Mouse (Mus musculus) spleen, postnatal 36 days (tissue): ENCODE data around the gene Kcnh1.

Source experiments
- DNase-seq, 2 experiments: peaks; one replicate each; pipeline ENCODE4 v3.0.0; 2022; ENCODE audit warnings: low spot score in 2 of 2, mixed read lengths in 1 of 2

Kcnh1 gene

DNA sequence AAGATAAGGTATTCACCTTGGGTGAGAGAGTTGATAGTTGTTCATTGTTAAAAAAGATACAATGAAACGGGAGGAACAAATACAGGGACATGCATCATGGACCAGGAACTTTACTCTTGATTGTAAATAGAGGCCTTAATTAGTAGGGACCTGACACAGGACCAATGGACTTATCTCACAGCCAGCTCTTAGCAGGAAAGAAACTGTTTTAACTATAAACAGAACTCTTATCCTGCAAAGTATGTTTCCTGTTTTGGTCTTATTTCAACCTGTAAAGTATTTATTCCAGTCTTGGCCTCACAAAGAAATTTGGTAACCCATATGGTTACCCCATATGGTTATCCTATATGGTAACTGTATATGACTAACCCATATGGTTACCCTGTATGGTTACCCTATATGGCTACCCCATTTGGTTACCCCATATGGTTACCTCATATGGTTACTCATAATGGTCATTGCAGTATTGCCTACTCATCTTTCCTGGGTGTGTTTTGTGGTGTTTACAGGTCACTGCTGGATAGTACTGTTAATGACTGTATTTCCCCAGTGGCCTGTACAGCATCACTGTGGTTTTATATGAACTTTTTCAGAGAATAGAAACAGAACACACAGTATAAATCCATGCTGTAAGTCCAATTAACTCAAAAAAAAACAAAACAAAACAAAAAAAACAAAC is 125.0 kb downstream of the Kcnh1 start:
- no peak for DNase-seq

GRCm38 (mm10) chr1:192324223-192324622 is 133.6 kb downstream of the Kcnh1 start:
- no peak for DNase-seq

GRCm38 (mm10) chr1:192327052-192327451 is 136.5 kb downstream of the Kcnh1 start:
- no peak for DNase-seq

DNA sequence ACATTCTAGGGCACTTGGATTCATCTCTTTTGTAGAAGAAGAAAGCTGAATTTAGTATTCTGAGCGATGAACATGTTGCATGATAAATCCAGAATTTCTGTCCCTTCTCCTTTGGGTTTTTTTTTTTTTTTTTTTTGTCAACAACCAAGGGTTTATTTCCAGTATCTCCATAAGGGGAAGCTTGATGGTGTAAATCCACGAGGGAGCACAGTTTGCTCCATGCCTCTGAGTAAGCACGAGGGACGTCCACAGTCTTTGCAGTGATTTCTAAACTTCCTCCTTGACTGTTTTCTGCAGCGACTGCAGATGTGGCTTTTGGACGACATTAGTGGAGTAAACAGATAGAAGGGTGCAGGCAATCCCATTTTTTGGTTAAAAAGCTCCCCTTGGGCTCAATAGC is 140.6 kb downstream of the Kcnh1 start:
- DNase-seq, result no peak

GRCm38 (mm10) chr1:192336029-192336428 is 145.5 kb downstream of the Kcnh1 start:
- DNase-seq, result no peak

- no peak for DNase-seq
Observed at GRCm38 (mm10) chr1:192339361-192340077, 148.9 kb downstream of the Kcnh1 start.

DNA sequence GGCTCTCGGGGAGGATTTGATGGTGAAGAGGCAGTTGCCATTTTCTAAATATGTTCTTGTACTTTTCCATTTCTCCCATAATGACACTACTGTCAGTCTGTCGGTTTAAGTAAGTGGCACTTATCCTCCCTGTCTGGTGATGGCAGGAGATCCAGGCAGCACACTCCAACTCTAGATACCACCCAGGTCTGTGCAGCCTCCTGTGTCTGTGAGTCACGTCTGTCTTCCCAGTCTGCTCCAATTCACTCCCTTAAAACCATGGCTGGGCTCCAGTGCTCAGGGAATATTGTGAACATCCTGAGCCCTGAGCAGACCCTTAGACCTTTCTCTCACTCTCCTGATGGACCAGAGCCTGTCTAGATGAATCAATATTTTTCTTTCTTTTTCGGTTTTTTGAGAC is 151.2 kb downstream of the Kcnh1 start:
- DNase-seq, result no peak

- DNase-seq, result no peak
Observed at GRCm38 (mm10) chr1:192343996-192344395, 153.4 kb downstream of the Kcnh1 start.

DNA sequence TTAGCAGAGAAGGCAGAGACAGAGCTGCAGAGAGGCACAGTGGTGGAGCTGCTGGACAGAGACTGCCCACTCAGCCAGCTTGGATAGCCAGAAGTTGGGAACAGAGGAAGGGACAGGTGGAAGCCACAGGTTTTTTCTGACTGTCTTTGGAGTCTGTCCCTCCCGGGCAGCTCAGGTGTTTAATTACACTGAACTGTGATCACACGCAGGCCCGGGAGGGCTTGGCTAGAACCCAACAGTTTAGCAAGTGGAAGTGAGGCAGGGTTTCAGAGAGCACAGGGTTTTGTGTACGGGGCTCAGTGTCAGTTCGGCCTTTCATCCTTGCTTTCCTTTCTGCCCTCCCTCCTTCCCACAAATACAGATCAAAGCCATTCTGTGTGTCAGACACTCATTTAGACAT is 156.8 kb downstream of the Kcnh1 start:
- no peak for DNase-seq

DNA sequence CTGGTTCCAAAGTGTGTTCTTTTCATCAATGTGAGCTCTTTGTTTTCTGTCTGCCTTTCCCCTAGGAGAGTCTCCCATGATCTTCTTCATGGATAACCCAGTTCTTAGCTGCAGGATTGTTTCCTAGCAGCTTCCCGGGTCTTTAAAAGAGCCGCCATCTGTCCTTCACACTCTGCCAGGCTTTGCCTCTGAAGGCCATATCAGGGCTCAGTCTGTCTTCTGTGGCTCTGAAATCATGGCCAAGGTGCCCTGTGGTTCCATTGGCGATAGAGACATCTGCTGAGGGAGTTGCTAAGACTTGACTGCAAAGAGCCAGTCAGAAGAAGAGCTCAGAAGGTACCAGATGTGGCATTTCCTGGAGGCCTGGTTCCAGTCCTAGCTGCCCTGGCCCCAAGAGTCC is 165.7 kb downstream of the Kcnh1 start:
- no peak for DNase-seq

GRCm38 (mm10) chr1:192359212-192359611 is 168.6 kb downstream of the Kcnh1 start:
- DNase-seq, result no peak

- no peak for DNase-seq
Observed at GRCm38 (mm10) chr1:192368336-192368735, 177.8 kb downstream of the Kcnh1 start.

DNA sequence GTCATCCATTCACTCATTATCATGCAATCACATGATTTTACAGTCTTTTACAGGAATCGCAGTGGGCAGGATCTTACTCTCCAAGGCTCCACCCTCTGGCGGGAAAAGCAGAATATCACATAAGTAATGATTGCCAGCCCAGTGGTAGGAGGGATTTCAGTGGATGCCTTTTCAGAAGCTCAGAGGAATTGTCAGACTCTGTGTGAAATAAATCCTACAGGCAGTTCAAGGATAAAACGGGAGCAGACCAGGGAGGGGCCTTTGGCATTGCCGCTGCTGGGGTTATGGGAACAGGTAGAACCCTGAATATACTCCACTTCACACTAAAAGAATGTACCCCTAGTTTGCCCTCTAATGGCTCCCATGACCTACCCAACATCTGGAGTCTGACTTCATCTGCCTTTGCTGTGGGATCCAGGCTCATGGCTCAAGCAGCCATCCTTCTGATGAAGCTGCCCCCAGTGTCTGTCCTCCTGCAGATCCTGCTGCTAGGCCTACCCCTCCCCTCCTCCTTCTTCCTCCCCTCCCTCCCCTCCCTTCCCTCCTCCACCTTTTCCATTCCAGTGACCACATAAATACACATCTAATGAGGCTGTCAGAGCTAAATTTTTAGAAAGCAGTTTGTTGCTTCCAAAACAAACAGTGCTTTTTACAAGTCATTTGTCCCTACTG is 181.5 kb downstream of the Kcnh1 start:
- DNase-seq, result no peak

DNA sequence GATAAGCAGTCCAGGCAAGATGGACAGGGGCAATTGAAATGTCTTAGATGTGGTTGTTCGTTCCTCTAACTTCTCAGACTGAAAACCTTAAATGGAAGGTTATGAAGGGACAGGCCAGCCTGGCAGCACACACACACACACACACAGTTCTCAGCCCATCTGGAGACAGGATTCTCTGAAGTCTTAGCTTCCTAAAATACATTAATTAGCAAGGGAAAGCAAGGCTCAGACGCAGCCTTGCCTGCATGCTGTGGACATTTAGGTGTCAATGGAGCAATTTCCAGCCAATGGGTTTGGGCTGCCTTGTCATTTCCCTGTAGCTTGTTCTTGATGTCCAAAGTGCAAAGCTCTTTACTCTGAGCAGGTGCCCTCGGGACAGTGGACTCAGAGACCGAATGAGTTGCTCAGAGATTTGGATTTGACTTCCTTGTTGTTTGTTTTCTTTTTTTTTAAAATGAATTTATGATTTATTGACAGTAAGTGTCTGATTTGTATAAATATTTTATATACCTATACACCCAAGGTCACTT is 188.0 kb downstream of the Kcnh1 start:
- DNase-seq, result no peak

GRCm38 (mm10) chr1:192380596-192381041 is 190.0 kb downstream of the Kcnh1 start:
- no peak for DNase-seq

GRCm38 (mm10) chr1:192387624-192388023 is 197.1 kb downstream of the Kcnh1 start:
- no peak for DNase-seq

- no peak for DNase-seq
Observed at GRCm38 (mm10) chr1:192391041-192391440, 200.5 kb downstream of the Kcnh1 start.

- no peak for DNase-seq
Observed at GRCm38 (mm10) chr1:192392232-192392631, 201.7 kb downstream of the Kcnh1 start.

DNA sequence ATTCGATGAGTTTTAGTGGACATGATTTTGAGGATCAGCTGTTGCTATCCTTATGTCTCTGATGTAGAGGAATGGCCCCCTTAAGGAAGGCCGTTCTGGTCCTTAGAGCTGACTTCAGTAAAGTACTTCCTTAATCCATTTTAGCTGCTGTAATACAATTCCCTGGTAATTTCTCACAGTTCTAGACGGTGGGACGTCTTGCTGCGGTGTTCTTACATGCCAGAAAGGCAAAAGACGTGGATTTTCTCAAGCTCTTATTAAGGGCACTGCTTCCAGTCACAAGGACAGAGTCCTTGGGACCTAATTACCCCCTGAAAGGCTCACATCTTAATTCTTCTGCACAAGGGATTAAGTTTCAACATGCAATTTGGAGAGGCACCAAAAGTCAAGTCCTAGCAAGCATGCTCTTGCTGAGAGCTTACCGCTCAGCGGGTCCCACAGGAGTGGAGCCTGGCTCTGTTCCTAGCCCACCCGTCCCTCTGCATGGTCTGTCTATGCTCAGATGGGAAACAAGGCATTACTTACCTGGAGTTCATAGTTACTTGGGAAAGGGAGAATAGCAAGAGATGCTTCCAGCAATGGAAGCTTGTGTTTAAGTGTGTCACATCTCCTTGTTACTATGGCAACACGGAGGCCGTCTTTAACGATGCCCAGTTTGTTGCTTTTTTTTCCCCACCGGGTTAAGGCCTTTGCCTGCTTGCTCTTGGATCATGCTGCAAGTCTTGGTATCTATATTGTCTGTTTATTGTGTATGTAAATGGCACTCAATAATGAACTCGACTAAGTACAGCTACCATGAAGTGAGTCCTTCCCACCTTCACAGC is 209.3 kb downstream of the Kcnh1 start:
- no peak for DNase-seq

- DNase-seq, result no peak
Observed at GRCm38 (mm10) chr1:192400991-192401390, 210.4 kb downstream of the Kcnh1 start.

- DNase-seq, result no peak
Observed at GRCm38 (mm10) chr1:192402911-192403704, 212.5 kb downstream of the Kcnh1 start.
